Mouse (Mus musculus): ENCODE measurements around the gene Rpl7l1. TPM values are rescaled to one million over a fixed set of nuclear protein-coding genes. Genes with fewer than 3 reads are reported as not detected.
A peak's percentile ranks its signal among the peaks of the same experiment; 100 is the strongest.

Rpl7l1 gene
- polyA plus RNA-seq, 1 experiment from 2014 or later, result 103 TPM

DNA sequence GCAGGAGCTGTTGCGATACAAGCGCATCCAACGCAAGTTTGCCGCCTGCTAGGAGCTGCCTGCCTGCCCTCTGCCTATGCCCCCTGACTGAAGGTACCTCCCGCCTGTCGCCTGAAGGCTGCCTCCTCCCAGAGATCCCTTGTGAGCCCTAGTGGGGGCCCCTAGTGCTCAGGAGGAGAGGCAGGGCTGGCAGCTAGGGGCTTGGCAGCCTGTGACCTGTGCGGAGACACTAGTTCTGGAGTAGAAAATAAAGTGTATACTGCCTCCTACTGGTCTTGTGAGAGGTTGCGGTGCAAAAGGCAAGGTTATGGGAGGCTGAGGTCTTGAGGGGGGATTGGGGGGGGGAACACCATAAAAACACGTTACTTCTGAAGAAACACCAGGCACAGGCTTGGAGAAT lies 57.2 kb downstream of the Rpl7l1 start:
- no peak overlapping the region for H3K4me2 ChIP-seq (ENCODE audit: low read depth, low read length)

DNA sequence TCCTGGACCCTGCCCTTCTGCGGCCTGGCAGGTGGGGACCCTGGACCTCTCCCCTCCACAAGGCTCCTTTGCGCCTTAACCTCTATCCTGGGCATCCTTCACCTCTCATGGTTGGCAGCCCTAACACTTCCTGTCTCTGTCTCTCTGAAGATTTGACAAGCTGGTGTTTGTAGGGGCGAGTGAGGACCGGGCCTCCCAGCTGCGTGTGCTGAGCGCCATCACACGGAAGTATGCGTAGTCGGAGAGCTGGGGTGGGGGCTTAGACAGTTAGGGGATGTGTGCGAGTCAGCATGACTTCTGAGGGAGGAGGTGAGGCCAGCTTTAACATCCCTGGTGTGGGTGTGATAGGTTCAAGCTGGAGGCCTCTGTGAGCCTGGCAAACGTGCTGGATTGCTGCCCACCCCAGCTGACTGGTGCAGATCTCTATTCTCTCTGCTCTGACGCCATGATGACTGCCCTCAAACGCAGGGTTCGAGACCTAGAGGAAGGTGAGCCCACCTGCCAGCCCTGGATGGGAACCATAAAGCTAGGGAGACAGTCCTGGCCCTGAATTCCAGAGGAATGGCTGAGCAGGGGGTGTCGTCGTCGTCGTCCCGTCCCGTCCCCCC lies 57.9 kb downstream of the Rpl7l1 start:
- 83% methylated on average over 14 of the region's 20 CpGs for WGBS
- Histone ChIP-seq H3K4me1 (ENCODE audit: control insufficient read depth, insufficient read depth, low read length) (peaks cover 9% of the 10 kb centered on the region), H3K4me2 (ENCODE audit: low read depth, low read length) (no peak overlapping the region), H3K27me3 (ENCODE audit: control insufficient read depth, insufficient read depth, low read length) (peaks cover 7% of the 10 kb centered on the region; the same call in 1 of the 2 replicates), H3K4me3 (ENCODE audit: low read length) (no peak overlapping the region), H3K9me3 (replicated peaks; ENCODE audit: control insufficient read depth, low read length) (no peaks in the 10 kb centered on the region), H3K36me3 (ENCODE audit: control insufficient read depth, insufficient read depth) (peaks cover 3% of the 10 kb centered on the region; the same call in 1 of the 2 replicates), H3K27ac (ENCODE audit: low read length) (no peak overlapping the region), H3K9ac (ENCODE audit: low read length) (no peak overlapping the region)
- no peak for ATAC-seq (replicated peaks; ENCODE audit: extremely low read depth, insufficient read depth, low FRiP score)

More for the DNA sequence above, 57.2 kb downstream of the Rpl7l1 start:
- no peak overlapping the region for H3K27ac ChIP-seq (ENCODE audit: low read length)
- H3K9ac ChIP-seq (ENCODE audit: low read length), result no peak overlapping the region
- peaks cover 9% of the 10 kb centered on the region for H3K4me1 ChIP-seq (ENCODE audit: control insufficient read depth, insufficient read depth, low read length)
- ATAC-seq (replicated peaks; ENCODE audit: extremely low read depth, insufficient read depth, low FRiP score), result peak; percentile 49
- peaks cover 3% of the 10 kb centered on the region; the same call in 1 of the 2 replicates for H3K36me3 ChIP-seq (ENCODE audit: control insufficient read depth, insufficient read depth)
- H3K4me3 ChIP-seq (ENCODE audit: low read length), result no peak overlapping the region
- 58% methylated on average over 9 of the region's 9 CpGs for WGBS
- H3K9me3 ChIP-seq (replicated peaks; ENCODE audit: control insufficient read depth, low read length), result no peaks in the 10 kb centered on the region
- peaks cover 10% of the 10 kb centered on the region; the same call in 1 of the 2 replicates for H3K27me3 ChIP-seq (ENCODE audit: control insufficient read depth, insufficient read depth, low read length)

Other genes with a start within 250 kb of the Rpl7l1 start
- 5.6 and 6.4 TPM in 2 replicates for gene Cul9, start 236.3 kb downstream of the Rpl7l1 start, polyA plus RNA-seq (2015; fragmentation: Nextera tagmentation; extraction: Ambion mirVana)
- gene Srf, start 226.5 kb downstream of the Rpl7l1 start, polyA plus RNA-seq (2015; fragmentation: Nextera tagmentation; extraction: Ambion mirVana), result 11.0 and 12.4 TPM in 2 replicates
- 37.6 and 46.0 TPM in 2 replicates for gene Ptk7, start 153.2 kb downstream of the Rpl7l1 start, polyA plus RNA-seq (2015; fragmentation: Nextera tagmentation; extraction: Ambion mirVana)
- gene Klc4, start 136.7 kb downstream of the Rpl7l1 start, polyA plus RNA-seq (2015; fragmentation: Nextera tagmentation; extraction: Ambion mirVana), result 25.7 and 29.0 TPM in 2 replicates
- gene Mrpl2, start 136.4 kb downstream of the Rpl7l1 start, polyA plus RNA-seq (2015; fragmentation: Nextera tagmentation; extraction: Ambion mirVana), result 117 and 119 TPM in 2 replicates
- 39.8 and 46.0 TPM in 2 replicates for gene Cul7, start 132.3 kb downstream of the Rpl7l1 start, polyA plus RNA-seq (2015; fragmentation: Nextera tagmentation; extraction: Ambion mirVana)
- gene Rrp36, start 108.3 kb downstream of the Rpl7l1 start, polyA plus RNA-seq (2015; fragmentation: Nextera tagmentation; extraction: Ambion mirVana), result 39.0 and 39.7 TPM in 2 replicates
- gene Mea1, start 103.9 kb downstream of the Rpl7l1 start, polyA plus RNA-seq (2015; fragmentation: Nextera tagmentation; extraction: Ambion mirVana), result 109 and 115 TPM in 2 replicates
- 175 and 179 TPM in 2 replicates for gene Klhdc3, start 101.8 kb downstream of the Rpl7l1 start, polyA plus RNA-seq (2015; fragmentation: Nextera tagmentation; extraction: Ambion mirVana)
- gene Ppp2r5d, start 77.6 kb downstream of the Rpl7l1 start, polyA plus RNA-seq (2015; fragmentation: Nextera tagmentation; extraction: Ambion mirVana), result 56.1 and 59.9 TPM in 2 replicates
- gene Pex6, start 71.2 kb downstream of the Rpl7l1 start, polyA plus RNA-seq (2015; fragmentation: Nextera tagmentation; extraction: Ambion mirVana), result 13.3 and 15.1 TPM in 2 replicates
- 1.8 and 2.5 TPM in 2 replicates for gene Gnmt, start 53.5 kb downstream of the Rpl7l1 start, polyA plus RNA-seq (2015; fragmentation: Nextera tagmentation; extraction: Ambion mirVana)
- 50.6 and 51.4 TPM in 2 replicates for gene Cnpy3, start 30.5 kb downstream of the Rpl7l1 start, polyA plus RNA-seq (2015; fragmentation: Nextera tagmentation; extraction: Ambion mirVana)
- gene Ptcra, start 19.0 kb downstream of the Rpl7l1 start, polyA plus RNA-seq (2015; fragmentation: Nextera tagmentation; extraction: Ambion mirVana), result 17.0 and 38.9 TPM in 2 replicates
- 52.0 and 55.1 TPM in 2 replicates for gene 2310039H08Rik, start 10.0 kb downstream of the Rpl7l1 start, polyA plus RNA-seq (2015; fragmentation: Nextera tagmentation; extraction: Ambion mirVana)
- 3.5 and 3.9 TPM in 2 replicates for gene Bicral, start 75.8 kb upstream of the Rpl7l1 start, polyA plus RNA-seq (2015; fragmentation: Nextera tagmentation; extraction: Ambion mirVana)
- gene Tbcc, start 108.0 kb upstream of the Rpl7l1 start, polyA plus RNA-seq (2015; fragmentation: Nextera tagmentation; extraction: Ambion mirVana), result 40.3 and 42.9 TPM in 2 replicates
- gene Prph2, start 127.8 kb upstream of the Rpl7l1 start, polyA plus RNA-seq (2015; fragmentation: Nextera tagmentation; extraction: Ambion mirVana), result not detected in 2 replicates
- gene Ubr2, start 227.9 kb upstream of the Rpl7l1 start, polyA plus RNA-seq (2015; fragmentation: Nextera tagmentation; extraction: Ambion mirVana), result 17.1 and 17.9 TPM in 2 replicates